Mouse (Mus musculus): Measurements from ENCODE around the gene Gcdh. TPM values are rescaled to one million over a fixed set of nuclear protein-coding genes. Genes with fewer than 3 reads are reported as not detected.

Gcdh gene
- polyA plus RNA-seq, 1 experiment from 2014 or later: 33.2 TPM

- Histone ChIP-seq H3K4me2 (no peak overlapping the region), H3K4me1 (peaks cover 59% of the 10 kb centered on the region), H3K4me3 (no peak overlapping the region), H3K9ac (no peak overlapping the region), H3K36me3 (ENCODE audit: poor library complexity, severe bottlenecking) (peaks cover 76% of the 10 kb centered on the region), H3K9me3 (replicated peaks) (no peaks in the 10 kb centered on the region), H3K27me3 (no peaks in the 10 kb centered on the region), H3K27ac (no peak overlapping the region)
- 87% methylated on average over 5 of the region's 5 CpGs for WGBS
- ATAC-seq: no peak
Observed at GRCm38 (mm10) chr8:84838513-84838912, 55.2 kb downstream of the Gcdh start.

- H3K9me3 ChIP-seq (replicated peaks): no peaks in the 10 kb centered on the region
- peaks cover 70% of the 10 kb centered on the region for H3K36me3 ChIP-seq (ENCODE audit: poor library complexity, severe bottlenecking)
- H3K27ac ChIP-seq: peak overlapping the region; percentile 31
- WGBS: 89% methylated on average over 15 of the region's 15 CpGs
- no peak overlapping the region for H3K4me3 ChIP-seq
- ATAC-seq: no peak
- H3K27me3 ChIP-seq: no peaks in the 10 kb centered on the region
- no peak overlapping the region for H3K4me2 ChIP-seq
- peaks cover 59% of the 10 kb centered on the region for H3K4me1 ChIP-seq
- H3K9ac ChIP-seq: no peak overlapping the region
Observed at GRCm38 (mm10) chr8:84837912-84838470, 55.7 kb downstream of the Gcdh start.

- Histone ChIP-seq H3K4me3 (no peak overlapping the region), H3K9me3 (replicated peaks) (no peaks in the 10 kb centered on the region), H3K4me1 (peaks cover 58% of the 10 kb centered on the region), H3K9ac (no peak overlapping the region), H3K4me2 (no peak overlapping the region), H3K27me3 (no peaks in the 10 kb centered on the region), H3K36me3 (ENCODE audit: poor library complexity, severe bottlenecking) (peaks cover 64% of the 10 kb centered on the region), H3K27ac (peak overlapping the region; percentile 31)
- no peak for ATAC-seq
- 79% methylated on average over 8 of the region's 8 CpGs for WGBS
Observed at GRCm38 (mm10) chr8:84837149-84837911, 56.4 kb downstream of the Gcdh start.

Small RNA genes lying within 50 kb of the gene (microRNA-seq; reads per million reads assigned to microRNA genes)
- gene Gm24197 (not detected), gene Mir7069 (3.5 reads per million, percentile 7 among the genes with 10 or more reads in this experiment)

Other genes starting within 250 kb of the Gcdh start
- 35.2 and 35.4 TPM in 2 replicates for gene Ier2, start 231.1 kb downstream of the Gcdh start, polyA plus RNA-seq (2015; fragmentation: Nextera tagmentation; extraction: Ambion mirVana)
- gene Trmt1, start 207.6 kb downstream of the Gcdh start, polyA plus RNA-seq (2015; fragmentation: Nextera tagmentation; extraction: Ambion mirVana): 53.5 and 59.1 TPM in 2 replicates
- 16.1 and 18.6 TPM in 2 replicates for gene Nacc1, start 206.1 kb downstream of the Gcdh start, polyA plus RNA-seq (2015; fragmentation: Nextera tagmentation; extraction: Ambion mirVana)
- 1.9 and 2.1 TPM in 2 replicates for gene Lyl1, start 192.5 kb downstream of the Gcdh start, polyA plus RNA-seq (2015; fragmentation: Nextera tagmentation; extraction: Ambion mirVana)
- 3.7 and 3.8 TPM in 2 replicates for gene G430095P16Rik, start 170.9 kb downstream of the Gcdh start, polyA plus RNA-seq (2015; fragmentation: Nextera tagmentation; extraction: Ambion mirVana)
- gene Nfix, start 93.6 kb downstream of the Gcdh start, polyA plus RNA-seq (2015; fragmentation: Nextera tagmentation; extraction: Ambion mirVana): 127 and 145 TPM in 2 replicates
- 7.3 and 8.2 TPM in 2 replicates for gene Dand5, start 71.1 kb downstream of the Gcdh start, polyA plus RNA-seq (2015; fragmentation: Nextera tagmentation; extraction: Ambion mirVana)
- gene Gadd45gip1, start 62.4 kb downstream of the Gcdh start, polyA plus RNA-seq (2015; fragmentation: Nextera tagmentation; extraction: Ambion mirVana): 42.6 and 47.0 TPM in 2 replicates
- 93.9 and 114 TPM in 2 replicates for gene Rad23a, start 53.3 kb downstream of the Gcdh start, polyA plus RNA-seq (2015; fragmentation: Nextera tagmentation; extraction: Ambion mirVana)
- 549 and 569 TPM in 2 replicates for gene Calr, start 47.0 kb downstream of the Gcdh start, polyA plus RNA-seq (2015; fragmentation: Nextera tagmentation; extraction: Ambion mirVana)
- gene Farsa, start 36.9 kb downstream of the Gcdh start, polyA plus RNA-seq (2015; fragmentation: Nextera tagmentation; extraction: Ambion mirVana): 123 and 127 TPM in 2 replicates
- gene Syce2, start 21.8 kb downstream of the Gcdh start, polyA plus RNA-seq (2015; fragmentation: Nextera tagmentation; extraction: Ambion mirVana): 80.3 and 85.1 TPM in 2 replicates
- gene Klf1, start 8.0 kb upstream of the Gcdh start, polyA plus RNA-seq (2015; fragmentation: Nextera tagmentation; extraction: Ambion mirVana): 0.74 and 1.2 TPM in 2 replicates
- gene Dnase2a, start 14.6 kb upstream of the Gcdh start, polyA plus RNA-seq (2015; fragmentation: Nextera tagmentation; extraction: Ambion mirVana): 6.9 and 9.4 TPM in 2 replicates
- gene Mast1, start 43.4 kb upstream of the Gcdh start, polyA plus RNA-seq (2015; fragmentation: Nextera tagmentation; extraction: Ambion mirVana): 31.6 and 37.3 TPM in 2 replicates
- gene Rtbdn, start 53.1 kb upstream of the Gcdh start, polyA plus RNA-seq (2015; fragmentation: Nextera tagmentation; extraction: Ambion mirVana): 1.2 and 1.8 TPM in 2 replicates
- gene Gm49661, start 75.5 kb upstream of the Gcdh start, polyA plus RNA-seq (2015; fragmentation: Nextera tagmentation; extraction: Ambion mirVana): not detected in 2 replicates
- 1,640 and 1,662 TPM in 2 replicates for gene Prdx2, start 75.7 kb upstream of the Gcdh start, polyA plus RNA-seq (2015; fragmentation: Nextera tagmentation; extraction: Ambion mirVana)
- gene Rnaseh2a, start 75.8 kb upstream of the Gcdh start, polyA plus RNA-seq (2015; fragmentation: Nextera tagmentation; extraction: Ambion mirVana): 119 and 124 TPM in 2 replicates
- 3.4 and 4.2 TPM in 2 replicates for gene Junb, start 84.8 kb upstream of the Gcdh start, polyA plus RNA-seq (2015; fragmentation: Nextera tagmentation; extraction: Ambion mirVana)
- gene Hook2, start 96.7 kb upstream of the Gcdh start, polyA plus RNA-seq (2015; fragmentation: Nextera tagmentation; extraction: Ambion mirVana): 16.8 and 21.5 TPM in 2 replicates
- gene Best2, start 120.6 kb upstream of the Gcdh start, polyA plus RNA-seq (2015; fragmentation: Nextera tagmentation; extraction: Ambion mirVana): not detected in 2 replicates
- 166 and 168 TPM in 2 replicates for gene Asna1, start 131.4 kb upstream of the Gcdh start, polyA plus RNA-seq (2015; fragmentation: Nextera tagmentation; extraction: Ambion mirVana)
- gene Trir, start 132.9 kb upstream of the Gcdh start, polyA plus RNA-seq (2015; fragmentation: Nextera tagmentation; extraction: Ambion mirVana): 125 and 154 TPM in 2 replicates
- 46.4 and 49.4 TPM in 2 replicates for gene Tnpo2, start 143.0 kb upstream of the Gcdh start, polyA plus RNA-seq (2015; fragmentation: Nextera tagmentation; extraction: Ambion mirVana)
- gene Fbxw9, start 166.1 kb upstream of the Gcdh start, polyA plus RNA-seq (2015; fragmentation: Nextera tagmentation; extraction: Ambion mirVana): 39.4 and 49.1 TPM in 2 replicates
- gene Gm5741, start 174.1 kb upstream of the Gcdh start, polyA plus RNA-seq (2015; fragmentation: Nextera tagmentation; extraction: Ambion mirVana): 0.88 and 0.93 TPM in 2 replicates
- 79.5 TPM in 2 replicates for gene Dhps, start 177.8 kb upstream of the Gcdh start, polyA plus RNA-seq (2015; fragmentation: Nextera tagmentation; extraction: Ambion mirVana)
- 136 and 137 TPM in 2 replicates for gene Wdr83os, start 186.8 kb upstream of the Gcdh start, polyA plus RNA-seq (2015; fragmentation: Nextera tagmentation; extraction: Ambion mirVana)
- gene Wdr83, start 187.4 kb upstream of the Gcdh start, polyA plus RNA-seq (2015; fragmentation: Nextera tagmentation; extraction: Ambion mirVana): 52.9 and 57.8 TPM in 2 replicates
- 14.6 and 14.7 TPM in 2 replicates for gene Man2b1, start 189.3 kb upstream of the Gcdh start, polyA plus RNA-seq (2015; fragmentation: Nextera tagmentation; extraction: Ambion mirVana)
- gene Zfp791, start 229.2 kb upstream of the Gcdh start, polyA plus RNA-seq (2015; fragmentation: Nextera tagmentation; extraction: Ambion mirVana): 2.1 and 2.3 TPM in 2 replicates

Measured in forebrain, embryonic 13.5 days (tissue).